Mouse (Mus musculus) 416B (cell line): ENCODE measurements around the gene 2010111I01Rik.
A peak's percentile ranks its signal among the peaks of the same experiment; 100 is the strongest.
"Not testable (repeated sequence)": the region's sequence is repeated elsewhere in the genome, so short reads cannot be mapped to it uniquely, and the experiment has no call there.

Source experiments
- DNase-seq: peaks from one replicate; pipeline ENCODE4 v3.0.0; 2011; ENCODE audit warnings: low read depth

2010111I01Rik gene

GRCm38 (mm10) chr13:63080823-63081222 lies 116.1 kb downstream of the 2010111I01Rik start:
- no peak for DNase-seq

GRCm38 (mm10) chr13:63082555-63083136 lies 118.0 kb downstream of the 2010111I01Rik start:
- DNase-seq, result no peak

- not testable (repeated sequence) for DNase-seq
These were observed 118.4 kb downstream of the 2010111I01Rik start for GRCm38 (mm10) chr13:63083139-63083538.

DNA sequence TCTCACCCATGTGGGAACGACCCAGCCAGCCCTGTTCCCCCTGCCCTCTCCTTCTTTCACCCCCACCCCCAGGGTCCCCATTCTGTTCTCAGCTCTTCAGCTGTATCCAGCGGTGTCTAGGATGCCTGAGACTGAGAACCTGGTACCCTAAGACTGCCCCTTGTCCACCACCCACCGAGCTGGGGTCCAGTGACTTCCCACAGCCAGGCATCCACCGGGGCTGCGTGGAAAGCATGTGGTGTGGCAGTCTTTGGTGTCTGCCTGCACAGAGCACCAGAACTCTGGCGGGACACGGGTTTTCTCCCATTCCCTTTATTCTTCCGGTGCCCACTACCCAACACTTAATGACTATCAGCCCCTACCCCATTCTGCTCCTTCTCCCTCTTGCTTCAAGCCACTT lies 119.0 kb downstream of the 2010111I01Rik start:
- DNase-seq, result no peak

GRCm38 (mm10) chr13:63087865-63088683 lies 123.4 kb downstream of the 2010111I01Rik start:
- peak; percentile 43 for DNase-seq

DNA sequence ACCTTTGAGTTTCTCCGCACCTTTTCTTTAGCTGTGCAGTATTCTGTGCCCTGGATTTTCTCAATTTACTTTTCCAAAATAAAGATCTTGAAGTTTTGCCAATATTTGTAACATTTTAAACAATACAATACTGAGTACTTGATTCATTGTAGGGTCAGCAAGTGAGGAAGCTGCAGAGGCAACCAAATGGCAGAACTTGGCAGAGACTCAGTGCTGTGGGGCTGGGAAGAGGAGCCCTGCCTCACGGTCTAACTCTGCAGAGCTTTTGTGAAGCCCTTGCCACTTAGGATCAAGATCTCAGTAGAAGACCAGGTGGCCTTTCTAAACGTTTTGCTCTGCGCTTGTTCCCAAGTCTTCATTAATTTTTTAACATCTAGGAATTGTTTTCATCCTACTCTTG lies 124.8 kb downstream of the 2010111I01Rik start:
- DNase-seq, result no peak

- no peak for DNase-seq
These were observed 126.6 kb downstream of the 2010111I01Rik start for GRCm38 (mm10) chr13:63091246-63091645.

DNA sequence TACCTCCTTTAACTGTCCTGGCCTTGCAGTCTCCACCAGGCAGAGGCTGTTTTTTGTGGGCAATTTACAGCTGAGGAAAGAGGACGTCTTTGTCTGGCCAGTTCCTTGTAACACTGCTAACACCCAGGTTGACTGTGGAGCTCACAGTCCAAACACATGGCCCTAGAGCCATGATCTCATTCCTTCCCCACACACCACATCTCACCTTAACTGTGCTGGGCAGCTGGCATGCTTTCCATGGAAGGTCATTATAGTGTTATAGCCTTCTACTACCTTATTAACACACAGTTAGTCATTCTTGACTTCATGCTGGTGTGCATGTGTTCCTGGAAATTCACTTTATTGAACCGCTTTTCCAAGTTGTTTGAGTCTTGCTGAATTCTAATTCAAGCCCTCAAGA lies 127.6 kb downstream of the 2010111I01Rik start:
- no peak for DNase-seq

DNA sequence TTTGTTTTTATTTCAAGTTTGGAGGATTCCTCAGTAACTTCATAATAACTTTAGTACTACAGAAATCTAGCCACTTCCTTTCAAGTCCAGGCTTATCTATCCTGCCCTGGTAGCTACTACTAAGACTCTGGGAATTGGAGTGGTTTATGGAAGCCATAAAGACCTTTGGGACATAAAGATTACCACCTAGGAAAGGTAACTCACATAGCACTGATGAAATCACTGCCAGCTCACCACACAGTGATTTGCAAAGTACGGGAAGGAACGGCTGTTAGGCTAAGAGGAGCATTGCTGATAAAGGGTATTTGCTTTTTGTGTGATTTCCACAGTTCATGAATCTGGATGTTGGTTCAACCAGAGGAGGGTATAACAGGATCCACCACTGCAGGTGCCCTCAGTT lies 128.2 kb downstream of the 2010111I01Rik start:
- DNase-seq, result no peak

DNA sequence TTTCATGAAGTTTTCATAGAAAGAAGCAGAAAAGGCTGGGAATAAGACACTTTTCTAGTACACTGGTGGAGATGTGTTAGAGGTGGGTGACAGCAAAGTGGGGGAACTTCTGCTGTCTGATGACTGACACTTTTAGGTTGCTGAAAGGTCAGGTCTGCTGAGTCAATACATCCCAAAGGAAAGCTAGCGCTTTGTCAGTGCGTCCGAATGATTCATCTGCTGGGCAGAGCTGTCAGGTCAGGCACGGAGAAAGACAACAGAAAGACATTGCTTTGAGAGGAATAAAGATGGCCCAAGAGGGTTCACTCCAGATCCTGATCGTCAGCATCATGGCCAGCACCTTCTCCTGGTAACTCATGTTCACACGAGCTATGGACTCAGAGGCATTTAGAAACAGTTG lies 128.9 kb downstream of the 2010111I01Rik start:
- no peak for DNase-seq

DNA sequence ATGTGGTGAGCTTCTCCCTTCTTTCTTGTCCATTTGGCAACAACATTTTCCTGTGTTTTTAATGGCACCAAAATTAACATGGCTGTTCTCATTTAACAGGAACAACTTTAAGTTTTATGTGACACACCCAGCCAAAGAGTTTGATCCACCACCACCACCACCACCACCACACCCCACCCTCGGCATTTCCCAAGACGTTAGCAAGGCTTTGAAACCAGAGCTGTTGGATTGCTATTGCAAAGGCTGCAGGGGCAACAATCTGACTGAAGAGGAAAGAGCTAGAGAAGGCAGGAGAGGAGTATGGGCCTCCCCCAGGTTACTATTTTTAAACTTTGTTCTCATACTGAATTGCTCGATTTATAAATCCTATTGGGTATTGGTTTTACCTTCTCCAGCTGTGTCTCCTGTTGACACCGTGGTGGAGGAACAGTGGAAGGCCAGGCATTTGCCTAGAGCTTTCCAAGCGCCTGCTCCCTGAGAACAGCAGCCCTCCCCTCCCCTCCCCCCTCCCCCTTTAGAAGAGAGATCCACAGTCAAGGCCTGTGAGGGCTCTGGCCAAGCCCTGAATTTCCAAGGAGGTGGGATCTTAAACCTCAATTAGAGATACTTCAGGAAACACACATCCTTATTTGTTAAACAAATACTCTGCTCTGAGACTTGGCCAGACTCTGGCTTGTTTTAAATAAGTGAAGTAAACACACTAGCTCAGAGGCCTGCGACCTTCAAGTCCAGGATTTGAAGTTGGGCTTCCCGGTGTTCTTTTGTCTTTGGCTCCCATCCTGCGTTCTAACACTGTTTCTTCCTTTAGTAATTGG lies 129.8 kb downstream of the 2010111I01Rik start:
- DNase-seq, result no peak

DNA sequence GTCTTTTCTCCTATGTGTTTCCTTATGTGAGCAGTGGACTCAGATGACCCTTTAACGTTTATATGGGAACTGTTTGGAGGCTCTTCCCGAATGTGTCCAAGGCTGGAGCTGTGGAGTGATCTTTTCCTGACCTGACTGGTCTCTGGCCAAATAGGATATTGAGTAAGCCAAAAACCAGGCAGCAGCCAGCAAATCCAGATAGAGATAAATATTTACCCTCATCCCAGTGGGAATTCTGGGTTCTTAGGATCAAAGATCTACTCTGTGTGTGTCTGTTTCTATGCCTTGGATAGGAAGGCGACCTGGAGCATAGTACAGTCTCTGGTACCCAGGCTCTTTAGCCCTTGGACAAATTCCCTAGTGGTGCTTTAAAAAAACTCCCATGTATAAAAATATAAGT lies 132.1 kb downstream of the 2010111I01Rik start:
- DNase-seq, result no peak

- no peak for DNase-seq
These were observed 132.8 kb downstream of the 2010111I01Rik start for GRCm38 (mm10) chr13:63097440-63097930.

GRCm38 (mm10) chr13:63101761-63102160 lies 137.1 kb downstream of the 2010111I01Rik start:
- no peak for DNase-seq

DNA sequence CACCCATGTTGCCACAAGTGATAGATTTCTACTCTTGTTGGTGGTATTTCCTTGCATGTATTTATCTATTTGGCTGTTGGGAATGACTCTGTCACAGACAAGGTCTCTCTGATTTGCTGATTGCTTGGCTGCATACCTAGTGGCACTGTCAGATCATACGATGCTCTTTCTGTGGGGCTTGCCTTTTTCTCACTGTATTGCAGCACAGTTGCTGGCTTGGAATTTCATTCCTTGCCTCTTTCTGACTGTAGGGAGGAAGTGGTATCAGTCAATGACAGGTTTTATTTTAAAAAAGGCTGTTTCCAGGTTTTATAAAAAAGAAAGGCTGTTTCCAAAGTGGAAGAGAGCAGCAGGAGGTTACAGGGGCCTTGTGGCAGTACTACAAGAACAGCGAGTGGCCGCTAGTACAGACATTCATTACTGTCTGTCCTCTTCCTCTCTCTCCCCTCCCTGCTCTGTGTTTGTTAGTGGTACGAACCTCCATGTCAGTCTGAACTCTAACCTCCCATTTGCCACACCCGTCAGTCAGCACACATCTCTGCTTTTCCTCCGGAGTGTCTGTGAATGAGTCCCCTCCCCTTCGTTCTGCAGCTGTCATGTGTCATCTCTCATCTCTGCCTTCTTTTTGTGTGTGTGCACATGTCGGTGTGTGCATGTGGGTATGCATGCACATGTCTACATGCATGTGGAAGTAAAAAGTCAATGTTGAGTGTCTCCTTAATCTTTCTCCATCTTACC lies 138.3 kb downstream of the 2010111I01Rik start:
- no peak for DNase-seq

DNA sequence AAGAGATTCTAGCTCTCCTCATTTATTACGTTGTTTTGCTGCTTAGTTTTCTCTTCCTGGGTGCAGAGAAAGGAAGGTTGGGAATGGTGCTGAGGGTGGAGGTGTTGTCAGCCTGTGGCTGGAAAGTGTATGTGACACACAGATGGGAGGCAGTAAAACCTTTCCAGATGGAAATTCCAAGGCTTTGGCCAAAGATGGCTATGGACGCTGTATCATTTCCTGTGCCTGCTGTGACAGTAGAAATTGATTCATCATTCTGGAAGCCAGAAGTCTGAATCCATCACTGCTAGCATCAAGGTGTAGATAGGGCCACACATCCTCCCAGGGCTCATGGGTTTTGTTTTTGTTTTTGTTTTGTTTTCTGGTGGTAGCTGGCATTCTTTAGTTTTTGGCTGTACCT lies 141.9 kb downstream of the 2010111I01Rik start:
- DNase-seq, result no peak

- peak; percentile 98 for DNase-seq
These were observed 143.9 kb downstream of the 2010111I01Rik start for GRCm38 (mm10) chr13:63108601-63109000.

DNA sequence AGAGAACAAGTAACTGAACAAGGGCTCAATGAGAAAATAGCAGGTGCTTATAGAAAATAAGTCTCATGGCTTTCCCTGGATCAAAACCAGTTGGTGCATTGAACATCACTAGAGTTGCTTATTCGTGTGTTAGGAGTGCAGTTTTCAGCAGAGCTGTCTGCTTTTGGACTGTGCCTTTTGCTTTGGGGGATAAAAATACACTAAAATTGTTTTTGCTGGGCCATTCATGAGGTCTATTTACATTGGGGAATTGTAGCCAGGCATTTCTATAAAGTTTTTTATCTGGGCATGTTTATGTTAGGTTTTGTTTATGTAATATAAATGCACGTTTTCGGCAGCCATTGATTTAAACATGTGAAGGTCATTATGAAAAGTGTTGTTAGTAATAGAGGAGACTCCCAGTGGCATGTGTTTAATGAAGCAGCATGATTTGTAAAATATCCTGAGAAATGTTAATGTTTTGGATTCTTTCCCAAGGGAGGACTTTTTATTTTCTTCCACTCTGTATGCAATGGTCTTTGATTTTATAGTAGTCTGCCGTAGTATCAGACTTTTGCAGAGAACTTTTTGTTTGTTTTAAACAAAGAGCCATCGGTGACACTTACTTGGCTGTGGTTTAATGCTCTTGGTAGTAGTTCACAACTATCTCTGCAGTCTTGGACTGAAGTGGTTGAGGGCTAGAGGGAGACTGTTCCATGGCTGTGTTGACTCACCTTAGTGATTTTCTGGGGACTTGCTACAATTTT lies 146.8 kb downstream of the 2010111I01Rik start:
- DNase-seq, result no peak

DNA sequence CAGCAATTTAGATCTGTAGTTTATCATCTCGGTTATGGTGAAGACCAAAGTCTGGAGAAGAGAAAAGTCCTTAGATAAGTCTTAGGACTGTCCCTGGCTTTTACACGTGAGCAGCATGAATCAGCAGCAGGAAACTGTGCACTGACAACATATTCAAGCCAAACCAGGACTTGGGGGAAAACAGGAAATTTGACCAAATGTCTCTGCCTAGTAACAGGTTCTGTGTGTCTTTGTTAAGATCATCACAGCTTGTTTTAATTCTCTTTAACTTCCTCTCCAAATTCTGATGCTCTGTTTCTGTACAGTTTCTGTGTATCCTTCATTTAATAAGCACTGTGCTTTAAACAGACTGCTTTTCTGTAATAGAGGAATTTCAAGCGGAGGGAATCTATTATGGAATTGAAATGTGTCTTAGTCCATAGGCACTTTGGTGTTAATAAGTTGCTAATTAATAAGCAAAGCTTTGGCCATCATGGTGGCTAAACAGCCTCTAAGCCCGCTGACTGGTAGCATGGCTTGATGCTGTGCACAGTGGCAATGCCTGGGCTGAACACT lies 147.4 kb downstream of the 2010111I01Rik start:
- DNase-seq, result peak; percentile 83

- DNase-seq, result peak; percentile 87
These were observed 148.1 kb downstream of the 2010111I01Rik start for GRCm38 (mm10) chr13:63112598-63113372.
